Mouse (Mus musculus): ENCODE data around the gene Atxn7l1. TPM values are rescaled to one million over a fixed set of nuclear protein-coding genes. Genes with fewer than 3 reads are reported as not detected.

Atxn7l1 gene
- polyA plus RNA-seq, 1 experiment from 2014 or later: 11.2 TPM

DNA sequence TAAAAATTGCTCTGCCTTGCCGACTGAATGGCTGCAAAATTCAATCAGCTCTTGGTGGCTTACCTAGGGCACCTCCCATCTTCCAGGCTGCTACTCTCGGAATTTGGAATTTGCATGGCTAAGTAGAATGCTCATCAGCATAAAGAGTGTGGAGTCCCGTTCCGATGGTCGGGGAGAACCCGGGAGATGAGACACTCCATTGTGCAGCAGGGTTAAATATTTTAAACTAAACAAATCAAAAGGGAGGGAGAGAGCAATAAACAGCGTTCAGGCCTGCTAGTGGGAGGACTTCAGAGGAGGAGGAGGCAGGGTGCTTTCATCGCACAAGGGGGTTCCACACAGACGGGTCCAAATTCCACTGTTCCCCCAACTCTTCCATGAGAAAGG is 155.9 kb downstream of the Atxn7l1 start:
- WGBS: under 1% methylated on average over 9 of the region's 9 CpGs
- peaks cover 21% of the 10 kb centered on the region for H3K4me1 ChIP-seq (replicated peaks)
- no peaks in the 10 kb centered on the region for H3K9me3 ChIP-seq
- H3K9ac ChIP-seq (replicated peaks): 0 out of 2 replicates have a peak overlapping the region, but pooled peaks have one; percentile 45
- H3K27me3 ChIP-seq: peaks cover 13% of the 10 kb centered on the region
- H3K27ac ChIP-seq: no peak overlapping the region
- no peaks in the 10 kb centered on the region for H3K36me3 ChIP-seq
- peak overlapping the region; percentile 47 for H3K4me3 ChIP-seq (replicated peaks)
- peak; percentile 57; the same call in 1 of the 2 replicates for ATAC-seq (ENCODE audit: insufficient number of reproducible peaks, insufficient read depth, low FRiP score, low TSS enrichment, low read depth)
- peak overlapping the region; percentile 95 for H3K4me2 ChIP-seq

GRCm38 (mm10) chr12:33305106-33305505 is 157.6 kb downstream of the Atxn7l1 start:
- H3K9ac ChIP-seq (replicated peaks): no peak overlapping the region

GRCm38 (mm10) chr12:33306476-33306875 is 159.0 kb downstream of the Atxn7l1 start:
- 67% methylated on average over 3 of the region's 5 CpGs for WGBS
- peaks cover 13% of the 10 kb centered on the region for H3K27me3 ChIP-seq
- H3K9me3 ChIP-seq: no peaks in the 10 kb centered on the region
- H3K4me2 ChIP-seq: no peak overlapping the region
- H3K27ac ChIP-seq: no peak overlapping the region
- no peak overlapping the region for H3K9ac ChIP-seq (replicated peaks)
- no peak overlapping the region for H3K4me3 ChIP-seq (replicated peaks)
- H3K4me1 ChIP-seq (replicated peaks): peaks cover 20% of the 10 kb centered on the region
- ATAC-seq (ENCODE audit: insufficient number of reproducible peaks, insufficient read depth, low FRiP score, low TSS enrichment, low read depth): no peak
- no peaks in the 10 kb centered on the region for H3K36me3 ChIP-seq

More at GRCm38 (mm10) chr12:33305106-33305505, 157.6 kb downstream of the Atxn7l1 start:
- no peak overlapping the region for H3K4me2 ChIP-seq
- no peaks in the 10 kb centered on the region for H3K36me3 ChIP-seq
- no peak overlapping the region for H3K4me3 ChIP-seq (replicated peaks)
- peaks cover 13% of the 10 kb centered on the region for H3K27me3 ChIP-seq
- 88% methylated on average over 9 of the region's 9 CpGs for WGBS
- H3K27ac ChIP-seq: no peak overlapping the region
- peaks cover 21% of the 10 kb centered on the region for H3K4me1 ChIP-seq (replicated peaks)
- no peak for ATAC-seq (ENCODE audit: insufficient number of reproducible peaks, insufficient read depth, low FRiP score, low TSS enrichment, low read depth)
- H3K9me3 ChIP-seq: no peaks in the 10 kb centered on the region

GRCm38 (mm10) chr12:33308668-33309067 is 161.2 kb downstream of the Atxn7l1 start:
- H3K36me3 ChIP-seq: no peaks in the 10 kb centered on the region
- H3K9me3 ChIP-seq: no peaks in the 10 kb centered on the region
- ATAC-seq (ENCODE audit: insufficient number of reproducible peaks, insufficient read depth, low FRiP score, low TSS enrichment, low read depth): no peak
- H3K27me3 ChIP-seq: peaks cover 9% of the 10 kb centered on the region
- no peak overlapping the region for H3K9ac ChIP-seq (replicated peaks)
- no peak overlapping the region for H3K4me2 ChIP-seq
- no peak overlapping the region for H3K4me3 ChIP-seq (replicated peaks)
- no peak overlapping the region for H3K27ac ChIP-seq
- WGBS: 57% methylated on average over 7 of the region's 7 CpGs
- peaks cover 4% of the 10 kb centered on the region for H3K4me1 ChIP-seq (replicated peaks)

- ATAC-seq (ENCODE audit: insufficient number of reproducible peaks, insufficient read depth, low FRiP score, low TSS enrichment, low read depth): no peak
- Histone ChIP-seq H3K4me1 (replicated peaks) (peaks cover 8% of the 10 kb centered on the region), H3K9me3 (no peaks in the 10 kb centered on the region), H3K9ac (replicated peaks) (peak overlapping the region; percentile 44; the same call in 1 of the 2 replicates), H3K4me3 (replicated peaks) (no peak overlapping the region), H3K27me3 (no peaks in the 10 kb centered on the region), H3K27ac (no peak overlapping the region), H3K4me2 (0 out of 2 replicates have a peak overlapping the region, but pooled peaks have one; percentile 19), H3K36me3 (no peaks in the 10 kb centered on the region)
- WGBS: 22% methylated on average over 14 of the region's 14 CpGs
Measured at GRCm38 (mm10) chr12:33313828-33314671, 166.6 kb downstream of the Atxn7l1 start.

DNA sequence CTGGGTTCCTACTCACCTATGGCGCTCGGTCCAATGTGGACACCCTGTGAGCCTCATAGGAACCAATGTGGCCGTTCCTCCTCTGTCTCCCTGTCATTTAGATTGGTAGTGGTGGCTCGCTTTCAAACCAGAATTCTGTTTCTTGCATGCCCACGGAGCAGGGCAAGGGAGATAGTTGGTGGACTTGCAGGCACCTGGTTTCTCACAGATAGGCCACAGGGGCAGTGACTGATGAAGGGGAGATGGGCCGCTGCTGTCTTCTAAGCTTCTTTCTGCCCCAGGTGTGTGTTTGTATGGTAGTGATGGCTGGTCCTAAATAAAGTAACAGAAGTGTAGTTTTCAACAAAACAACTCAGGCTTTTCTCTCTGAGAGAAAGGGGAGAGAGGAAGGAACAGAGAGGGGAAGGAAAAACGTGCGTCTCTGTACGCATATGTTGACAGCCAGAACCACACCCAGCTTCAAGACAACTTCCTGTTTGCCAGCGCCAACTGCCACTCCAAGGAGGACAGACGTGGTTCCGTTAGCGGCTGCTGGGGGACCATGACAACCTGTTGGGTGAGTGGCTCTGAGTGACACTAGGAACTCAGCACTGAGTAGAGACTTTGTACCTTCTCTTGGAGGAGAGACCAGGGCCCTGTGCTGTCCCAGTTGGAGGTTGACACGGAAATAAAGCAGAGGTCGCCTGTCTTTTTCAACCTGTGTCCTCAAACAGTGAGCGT is 167.6 kb downstream of the Atxn7l1 start:
- Histone ChIP-seq H3K27me3 (no peaks in the 10 kb centered on the region), H3K9ac (replicated peaks) (0 out of 2 replicates have a peak overlapping the region, but pooled peaks have one; percentile 44), H3K4me3 (replicated peaks) (no peak overlapping the region), H3K4me2 (no peak overlapping the region), H3K4me1 (replicated peaks) (peaks cover 8% of the 10 kb centered on the region), H3K9me3 (no peaks in the 10 kb centered on the region), H3K36me3 (no peaks in the 10 kb centered on the region), H3K27ac (no peak overlapping the region)
- ATAC-seq (ENCODE audit: insufficient number of reproducible peaks, insufficient read depth, low FRiP score, low TSS enrichment, low read depth): no peak
- 83% methylated on average over 16 of the region's 16 CpGs for WGBS

DNA sequence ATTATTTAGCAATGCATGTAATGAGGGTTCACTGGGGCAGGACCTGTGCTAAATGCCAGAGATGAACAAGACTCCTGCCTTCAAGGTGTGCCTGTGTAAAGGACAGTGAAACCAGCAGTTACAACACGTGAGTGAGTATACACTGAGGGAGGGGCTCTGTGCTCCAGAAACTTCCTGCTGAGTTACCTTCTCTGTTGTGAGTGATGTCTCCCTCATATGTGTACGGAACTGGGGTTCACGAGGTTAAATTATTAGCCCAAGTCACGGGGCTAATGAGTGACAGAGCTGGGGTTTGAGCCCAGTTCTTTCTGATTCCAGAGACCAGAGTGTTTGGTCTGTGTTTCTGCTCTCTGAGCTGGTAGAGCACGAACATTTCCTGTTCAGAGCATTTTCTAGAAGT is 168.3 kb downstream of the Atxn7l1 start:
- Histone ChIP-seq H3K27me3 (no peaks in the 10 kb centered on the region), H3K36me3 (no peaks in the 10 kb centered on the region), H3K9me3 (no peaks in the 10 kb centered on the region), H3K4me1 (replicated peaks) (peaks cover 8% of the 10 kb centered on the region), H3K4me2 (no peak overlapping the region), H3K27ac (no peak overlapping the region), H3K4me3 (replicated peaks) (no peak overlapping the region), H3K9ac (replicated peaks) (no peak overlapping the region)
- 55% methylated on average over 5 of the region's 5 CpGs for WGBS
- ATAC-seq (ENCODE audit: insufficient number of reproducible peaks, insufficient read depth, low FRiP score, low TSS enrichment, low read depth): no peak

DNA sequence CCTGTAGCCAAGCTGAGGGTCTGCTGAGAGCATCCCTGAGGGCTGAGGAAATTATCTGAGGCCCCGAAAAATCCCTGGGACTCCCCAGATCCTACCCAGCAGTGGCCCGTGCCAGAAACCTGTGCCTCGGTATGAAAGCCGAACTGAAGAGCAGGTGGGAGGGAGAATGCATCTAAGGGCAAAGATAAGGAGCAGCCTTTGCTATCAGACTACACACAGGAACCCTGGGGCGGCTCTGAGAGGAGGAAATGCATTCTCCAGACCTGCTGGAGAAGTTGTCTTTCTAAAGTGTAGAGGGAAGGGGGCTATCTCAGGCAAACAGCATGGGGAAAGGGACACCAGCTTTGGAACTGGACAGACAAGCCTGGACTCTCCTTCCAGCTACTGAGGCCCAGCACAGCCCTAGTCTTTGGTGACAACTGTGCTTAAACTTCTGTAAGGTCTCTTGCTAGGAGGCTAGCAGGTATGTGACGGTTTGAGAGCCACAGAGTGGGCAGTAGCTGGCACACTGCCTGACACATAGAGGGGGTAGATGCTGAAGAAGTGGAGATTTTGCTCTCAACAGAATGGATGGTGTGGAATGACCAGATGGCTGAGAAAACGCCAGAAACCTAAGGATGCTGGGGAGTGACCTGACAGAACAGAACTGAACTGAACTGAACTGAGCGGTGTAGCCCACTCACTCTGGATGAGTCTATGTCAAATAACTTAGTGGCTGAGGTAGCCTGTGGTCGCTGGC is 170.5 kb downstream of the Atxn7l1 start:
- Histone ChIP-seq H3K4me3 (replicated peaks) (no peak overlapping the region), H3K27ac (no peak overlapping the region), H3K27me3 (no peaks in the 10 kb centered on the region), H3K4me1 (replicated peaks) (peaks cover 8% of the 10 kb centered on the region), H3K4me2 (no peak overlapping the region), H3K9me3 (no peaks in the 10 kb centered on the region), H3K36me3 (no peaks in the 10 kb centered on the region), H3K9ac (replicated peaks) (no peak overlapping the region)
- 80% methylated on average over 9 of the region's 9 CpGs for WGBS
- no peak for ATAC-seq (ENCODE audit: insufficient number of reproducible peaks, insufficient read depth, low FRiP score, low TSS enrichment, low read depth)

- no peaks in the 10 kb centered on the region for H3K36me3 ChIP-seq
- H3K27me3 ChIP-seq: no peaks in the 10 kb centered on the region
- no peaks in the 10 kb centered on the region; the same call in 1 of the 2 replicates for H3K4me1 ChIP-seq (replicated peaks)
- H3K9me3 ChIP-seq: no peaks in the 10 kb centered on the region
- 73% methylated on average over 7 of the region's 7 CpGs for WGBS
- H3K4me2 ChIP-seq: no peak overlapping the region
- H3K9ac ChIP-seq (replicated peaks): no peak overlapping the region
- no peak overlapping the region for H3K4me3 ChIP-seq (replicated peaks)
- no peak overlapping the region for H3K27ac ChIP-seq
- ATAC-seq (ENCODE audit: insufficient number of reproducible peaks, insufficient read depth, low FRiP score, low TSS enrichment, low read depth): no peak
Measured at GRCm38 (mm10) chr12:33322547-33322946, 175.1 kb downstream of the Atxn7l1 start.

- Histone ChIP-seq H3K4me2 (no peak overlapping the region), H3K4me3 (replicated peaks) (no peak overlapping the region), H3K27ac (no peak overlapping the region), H3K27me3 (no peaks in the 10 kb centered on the region), H3K9ac (replicated peaks) (no peak overlapping the region), H3K4me1 (replicated peaks) (no peaks in the 10 kb centered on the region; the same call in 1 of the 2 replicates), H3K9me3 (no peaks in the 10 kb centered on the region), H3K36me3 (no peaks in the 10 kb centered on the region)
- no peak for ATAC-seq (ENCODE audit: insufficient number of reproducible peaks, insufficient read depth, low FRiP score, low TSS enrichment, low read depth)
- WGBS: 80% methylated on average over 1 of the region's 1 CpGs
Measured at GRCm38 (mm10) chr12:33323821-33324220, 176.3 kb downstream of the Atxn7l1 start.

DNA sequence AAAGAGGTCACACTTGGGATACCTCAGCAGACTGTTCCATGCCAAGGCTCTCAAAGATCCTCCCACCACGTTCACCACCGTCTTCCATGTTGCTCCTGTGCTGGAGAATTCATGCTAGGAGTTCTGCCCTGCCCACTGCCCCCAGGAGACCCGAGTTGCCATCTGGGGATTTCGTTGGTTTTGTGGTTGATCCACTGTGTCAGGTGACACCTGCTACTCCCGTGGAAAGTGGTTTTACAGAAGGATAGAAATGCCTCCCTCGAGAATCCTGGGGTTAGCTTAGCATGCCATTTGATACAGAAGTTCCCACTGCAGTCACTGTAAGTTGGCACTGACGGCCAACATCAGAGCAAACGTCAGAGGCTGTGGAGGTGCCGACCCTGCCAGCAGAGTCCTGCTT is 177.9 kb downstream of the Atxn7l1 start:
- Histone ChIP-seq H3K4me2 (no peak overlapping the region), H3K27ac (no peak overlapping the region), H3K36me3 (no peaks in the 10 kb centered on the region; the same call in 1 of the 2 replicates), H3K9ac (replicated peaks) (no peak overlapping the region), H3K9me3 (no peaks in the 10 kb centered on the region), H3K27me3 (no peaks in the 10 kb centered on the region), H3K4me1 (replicated peaks) (no peaks in the 10 kb centered on the region; the same call in 1 of the 2 replicates), H3K4me3 (replicated peaks) (no peak overlapping the region)
- WGBS: 63% methylated on average over 9 of the region's 9 CpGs
- ATAC-seq (ENCODE audit: insufficient number of reproducible peaks, insufficient read depth, low FRiP score, low TSS enrichment, low read depth): no peak

Measured in limb, embryonic 12.5 days (tissue).